Mouse (Mus musculus) liver, postnatal 0 days (tissue): Measurements from ENCODE around the gene 1700003E16Rik.

ENCODE experiments used
- CTCF ChIP-seq: sonication (generic); IDR thresholded peaks from 2 replicates; pipeline ENCODE4 v1.5.1; 2016; ENCODE audit warnings: antibody characterized with exemption, low read depth
- EP300 ChIP-seq: IDR thresholded peaks from 2 replicates; pipeline ENCODE4 v1.6.1; 2016; ENCODE audit warnings: antibody characterized with exemption, low read depth, mild to moderate bottlenecking

DNA sequence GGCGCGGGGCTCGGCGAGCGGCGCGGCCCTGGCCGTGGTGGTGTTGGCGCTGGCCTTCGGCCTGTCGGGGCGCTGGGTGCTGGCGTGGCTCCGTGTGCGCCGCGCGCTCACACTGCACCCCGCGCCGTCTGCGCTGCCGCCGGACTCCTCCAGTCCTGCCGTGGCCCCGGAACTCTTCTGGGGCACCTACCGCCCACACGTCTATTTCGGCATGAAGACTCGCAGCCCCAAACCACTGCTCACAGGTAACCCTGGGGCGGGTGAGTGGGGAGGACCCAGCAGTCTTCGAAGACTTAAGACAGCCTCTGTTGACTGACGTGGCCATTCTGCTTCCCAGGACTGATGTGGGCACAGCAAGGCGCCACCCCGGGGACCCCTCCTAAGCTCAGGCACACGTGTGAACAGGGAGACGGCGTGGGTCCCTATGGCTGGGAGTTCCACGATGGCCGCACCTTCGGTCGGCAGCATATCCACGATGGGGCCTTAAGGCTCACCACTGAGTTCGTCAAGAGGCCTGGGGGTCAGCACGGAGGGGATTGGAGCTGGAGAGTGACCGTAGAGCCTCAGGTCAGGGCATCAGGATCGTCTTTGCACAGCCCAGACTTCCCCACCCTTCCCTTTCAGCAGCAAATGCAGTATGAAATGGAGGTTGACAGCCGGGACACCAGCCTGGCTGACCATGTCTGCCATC is 40.4 kb upstream of the 1700003E16Rik start:
- TF ChIP-seq CTCF (no peak), EP300 (no peak)
